In the genomic region with DNA sequence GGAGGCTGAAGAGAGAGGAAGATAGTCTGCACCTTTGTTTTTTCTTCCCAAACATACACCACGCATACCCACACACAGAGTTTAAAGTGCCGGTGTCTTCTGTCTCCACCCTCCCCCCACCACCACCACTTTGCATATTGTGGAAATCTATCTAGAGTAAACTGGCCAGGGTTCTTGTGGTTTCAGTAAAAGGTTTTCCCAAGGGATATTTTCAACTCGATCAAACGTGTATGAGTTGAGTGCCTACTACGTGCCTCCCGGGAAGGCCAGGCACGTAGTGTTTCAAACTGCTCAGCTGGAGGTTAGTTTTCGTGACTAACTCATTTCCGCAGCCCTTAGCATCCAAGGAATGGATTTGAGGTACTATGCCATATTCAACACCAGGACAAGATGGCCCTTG, we compare ENCODE assay signal across 27 mouse cellular contexts.
"Had no signal": no experiment of that assay in that cellular context is flagged by ENCODE, and none has a peak within 500 bp of the region (broad histone marks: within the 10 kb centered on the region; RNA-seq: fewer than 3 reads in every experiment).

No protein-coding gene starts in this region.

- H3K9ac ChIP-seq: heart, embryonic 13.5 days; heart, embryonic 15.5 days; hindbrain, embryonic 13.5 days; hindbrain, embryonic 15.5 days; kidney, embryonic 15.5 days; limb, embryonic 12.5 days; liver, embryonic 13.5 days; liver, embryonic 15.5 days; liver, postnatal 0 days had no signal

- ATAC-seq: hindbrain, postnatal 0 days; intestine, embryonic 16.5 days; liver, postnatal 0 days had no signal

- H3K4me1 ChIP-seq: heart, embryonic 13.5 days; heart, embryonic 15.5 days; hindbrain, embryonic 13.5 days; hindbrain, embryonic 15.5 days; kidney, embryonic 15.5 days; limb, embryonic 10.5 days; liver, embryonic 13.5 days; liver, embryonic 15.5 days had no signal

- H3K27ac ChIP-seq: heart, embryonic 13.5 days; heart, embryonic 15.5 days; hindbrain, embryonic 13.5 days; hindbrain, embryonic 15.5 days; hindbrain, postnatal 0 days; kidney, embryonic 15.5 days; kidney, postnatal 0 days; limb, embryonic 10.5 days; limb, embryonic 12.5 days; liver, embryonic 13.5 days; liver, embryonic 15.5 days had no signal

- DNase-seq: gastrocnemius, postnatal 14 days; gastrocnemius, postnatal 36 days; heart, adult 18-20 months; heart, postnatal 14 days; heart, postnatal 36 days; kidney, adult 11 months; kidney, adult 8-10 months; kidney, postnatal 14 days; kidney, postnatal 36 days; layer of hippocampus, adult 9-11 months; layer of hippocampus, postnatal 36 days; liver; liver, embryonic 13.5 days; liver, postnatal 0 days had no signal

- H3K27me3 ChIP-seq: heart, embryonic 13.5 days; heart, embryonic 15.5 days; hindbrain, embryonic 13.5 days; hindbrain, embryonic 15.5 days; kidney, embryonic 15.5 days; limb, embryonic 12.5 days; liver, embryonic 13.5 days; liver, embryonic 15.5 days had no signal

- H3K4me2 ChIP-seq: heart, embryonic 11.5 days; heart, embryonic 13.5 days; heart, embryonic 15.5 days; hindbrain, embryonic 13.5 days; hindbrain, embryonic 15.5 days; kidney, embryonic 15.5 days; limb, embryonic 12.5 days; liver, embryonic 11.5 days; liver, embryonic 13.5 days; liver, embryonic 15.5 days had no signal

- H3K9me3 ChIP-seq: limb, embryonic 10.5 days; liver, embryonic 13.5 days; liver, embryonic 15.5 days had no signal

- H3K4me3 ChIP-seq: heart, embryonic 13.5 days; heart, embryonic 15.5 days; hindbrain, embryonic 13.5 days; hindbrain, embryonic 15.5 days; kidney, embryonic 15.5 days; limb, embryonic 10.5 days; limb, embryonic 12.5 days; liver, embryonic 13.5 days; liver, embryonic 15.5 days had no signal
